ENCODE assay signal across 19 mouse cellular contexts in genomic region chr1:13464311-13464710, GRCm38 (mm10).
DNase-seq lines count a peak whose midpoint lies in the region; ATAC-seq lines count a peak whose summit lies in the region.
"Had no signal": no experiment of that assay in that cellular context is flagged by ENCODE, and none has a peak within 500 bp of the region (broad histone marks: within the 10 kb centered on the region; RNA-seq: fewer than 3 reads in every experiment).

No protein-coding gene starts in this region.

- ATAC-seq in erythroid progenitor cell, adult 5-6 weeks (replicated peaks; ENCODE audit: low FRiP score, poor library complexity, severe bottlenecking): no peak
- ATAC-seq: forebrain, postnatal 0 days; intestine, embryonic 16.5 days had no signal

- DNase-seq in 3T3-L1 (ENCODE audit: low read depth, low spot score) (peak; percentile 36), ES-CJ7 (ENCODE audit: low read depth, low spot score) (peak; percentile 33), WW6 (ENCODE audit: low read depth, low spot score) (peak; percentile 24)
- DNase-seq in c-Kit-positive CD71-positive TER-119-positive erythroid progenitor cells, embryonic 14.5 days (ENCODE audit: low spot score): peak; percentile 60
- DNase-seq in gastrocnemius, adult 18-20 months (ENCODE audit: low spot score): no peak
- DNase-seq in kidney, postnatal 25 days: no peak
- DNase-seq in spleen, postnatal 10 days (ENCODE audit: low spot score in 2 of 2): no peak
- DNase-seq: cerebellum, adult 18-20 months; cerebellum, postnatal 36 days; forebrain, postnatal 0 days; gastrocnemius, postnatal 10 days; heart, adult 18-20 months; heart, postnatal 4 days; liver; lung, embryonic 14.5 days; lung, postnatal 36 days; right cerebral cortex, postnatal 25 days had no signal

Comparison
In these comparisons a context has a peak if more than half of its experiments do, and no peak if none do; other contexts are left out.
1. DNase-seq: peak in 3T3-L1 (single experiment), ES-CJ7 (single experiment), WW6 (single experiment) and c-Kit-positive CD71-positive TER-119-positive erythroid progenitor cells, embryonic 14.5 days (single experiment); none in gastrocnemius, adult 18-20 months (single experiment), kidney, postnatal 25 days (0 of 2) and spleen, postnatal 10 days (0 of 2).